Mouse (Mus musculus) midbrain, postnatal 0 days (tissue): Measurements from ENCODE around the gene As3mt. TPM values are rescaled to one million over a fixed set of nuclear protein-coding genes. Genes with fewer than 3 reads are reported as not detected.

ENCODE experiments used
- ATAC-seq: fragments of 200-750 bp; cut with Nextera tagmentation; 2 replicates; pipeline ENCODE4 v1.8.0; 2017; ENCODE audit warnings: moderate number of reproducible peaks, mild to moderate bottlenecking, moderate TSS enrichment, moderate library complexity; ENCODE audit not compliant: low FRiP score
- DNase-seq: peaks from one replicate; pipeline ENCODE4 v3.0.0-alpha.2; 2015; ENCODE audit warnings: low spot score
- H3K27ac ChIP-seq: fragments of 300-500 bp; sonication (generic); 2 replicates; pipeline ENCODE4 v1.5.1; 2014; ENCODE audit warnings: low read depth, mild to moderate bottlenecking, low read length, mixed read lengths
- H3K27me3 ChIP-seq: fragments of 300-500 bp; sonication (generic); 2 replicates; pipeline ENCODE4 v1.6.1; 2014; ENCODE audit warnings: low read length, control low read depth, mixed read lengths; ENCODE audit not compliant: insufficient read depth
- H3K36me3 ChIP-seq: fragments of 300-500 bp; sonication (generic); 2 replicates; pipeline ENCODE4 v1.6.1; 2014; ENCODE audit warnings: low read length, control low read depth, mixed read lengths; ENCODE audit not compliant: insufficient read depth
- H3K4me1 ChIP-seq: fragments of 300-500 bp; sonication (generic); 2 replicates; pipeline ENCODE4 v1.6.1; 2014; ENCODE audit warnings: mild to moderate bottlenecking, control low read depth, antibody characterized with exemption, low read length, mixed read lengths; ENCODE audit not compliant: insufficient read depth
- H3K4me2 ChIP-seq: fragments of 300-500 bp; sonication (generic); 2 replicates; pipeline ENCODE4 v1.6.1; 2014; ENCODE audit warnings: low read depth, mild to moderate bottlenecking, low read length, mixed read lengths; ENCODE audit not compliant: poor library complexity, severe bottlenecking
- H3K4me3 ChIP-seq: fragments of 300-500 bp; sonication (generic); 2 replicates; pipeline ENCODE4 v1.5.1; 2014; ENCODE audit warnings: low read depth, mild to moderate bottlenecking, low read length, moderate library complexity
- H3K9ac ChIP-seq: fragments of 300-500 bp; sonication (generic); replicated peaks from 2 replicates; pipeline ENCODE4 v1.6.1; 2014; ENCODE audit warnings: mild to moderate bottlenecking, low read length, moderate library complexity, mixed read lengths; ENCODE audit not compliant: poor library complexity, severe bottlenecking
- H3K9me3 ChIP-seq: fragments of 300-500 bp; sonication (generic); 2 replicates; pipeline ENCODE4 v1.6.1; 2016; ENCODE audit warnings: low read length, control low read depth
- CTCF ChIP-seq: IDR thresholded peaks from 2 replicates; pipeline ENCODE4 v1.5.1; 2016; ENCODE audit warnings: antibody characterized with exemption, mild to moderate bottlenecking
- WGBS: fragments of 180-500 bp; shearing (Covaris S2); extraction: QIAGEN DNeasy Blood & Tissue Kit; methylation state at CpG from one replicate; pipeline ENCODE4 v1.1.7; 2014; 5-methylcytosine and 5-hydroxymethylcytosine counted together
- polyA plus RNA-seq: library from polyadenylated mRNA; unstranded; fragments of >200 nt; fragmentation: Nextera tagmentation; extraction: Ambion mirVana; gene quantifications from 2 replicates; pipeline ENCODE4 v1.2.1, GENCODE M21; 2015
- total RNA-seq: library from RNA; depleted of rRNA; stranded (reverse); fragments of >200 nt; gene quantifications from 2 replicates; pipeline ENCODE4 v1.2.3, GENCODE M21; 2014; rRNA removed

Gene As3mt
- total and polyA plus RNA-seq, 2 experiments from 2014 or later: 21.3 to 36.4 TPM

DNA sequence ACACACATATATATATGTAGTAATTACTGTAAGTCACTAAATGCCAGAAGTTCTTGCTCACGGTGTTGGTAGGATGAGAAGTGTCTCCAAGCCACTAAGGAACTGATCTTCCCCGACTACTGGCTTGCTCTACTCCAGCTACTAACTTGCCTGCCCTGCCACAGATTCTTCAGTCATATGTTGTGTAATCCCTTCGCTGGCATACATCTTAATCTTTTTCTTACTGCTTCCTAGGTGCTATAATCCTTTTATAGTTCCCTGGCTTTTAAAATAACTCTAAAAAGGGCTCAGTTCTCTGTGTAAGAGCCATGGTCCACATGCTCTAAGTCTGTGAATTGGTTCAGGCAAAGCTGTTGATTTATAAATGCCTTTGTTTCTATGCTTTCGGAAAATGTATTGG, 78.4 kb downstream of the As3mt start:
- TF ChIP-seq CTCF: no peak

DNA sequence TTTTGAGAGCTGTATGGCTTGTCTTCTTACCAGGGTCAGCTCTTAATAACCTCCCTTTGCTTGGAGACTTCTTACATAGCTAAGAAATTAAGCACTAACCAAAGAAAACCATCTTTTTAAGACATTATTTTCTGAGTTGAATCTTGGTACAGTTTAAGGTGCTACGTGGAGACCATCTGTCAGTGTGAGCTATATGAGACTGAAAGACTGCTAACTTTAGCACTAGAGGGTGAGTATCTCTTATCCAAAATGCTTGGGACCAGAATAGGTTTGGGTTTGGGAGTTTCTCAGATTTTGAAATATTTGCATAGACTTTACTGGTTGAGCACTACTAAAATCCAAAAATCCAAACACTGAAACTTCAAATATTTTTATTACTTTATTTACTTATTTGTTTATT, 82.5 kb downstream of the As3mt start:
- 96% methylated on average over 1 of the region's 1 CpGs for WGBS
- no peak for TF ChIP-seq CTCF
- no peak for ATAC-seq

More for the DNA sequence above, 78.4 kb downstream of the As3mt start:
- H3K27ac ChIP-seq: no peak overlapping the region
- peaks cover 4% of the 10 kb centered on the region; the same call in 1 of the 2 replicates for H3K4me1 ChIP-seq
- 68% methylated on average over 4 of the region's 4 CpGs for WGBS
- H3K9ac ChIP-seq: no peak overlapping the region
- no peak for DNase-seq
- no peaks in the 10 kb centered on the region for H3K36me3 ChIP-seq
- H3K4me2 ChIP-seq: no peak overlapping the region
- H3K27me3 ChIP-seq: no peaks in the 10 kb centered on the region
- H3K9me3 ChIP-seq: no peaks in the 10 kb centered on the region
- H3K4me3 ChIP-seq: no peak overlapping the region
- ATAC-seq: no peak

More for the DNA sequence above, 82.5 kb downstream of the As3mt start:
- Histone ChIP-seq H3K27me3 (no peaks in the 10 kb centered on the region), H3K9ac (no peak overlapping the region), H3K27ac (no peak overlapping the region), H3K36me3 (no peaks in the 10 kb centered on the region), H3K4me3 (no peak overlapping the region), H3K9me3 (no peaks in the 10 kb centered on the region), H3K4me1 (peaks cover 1% of the 10 kb centered on the region; the same call in 1 of the 2 replicates), H3K4me2 (no peak overlapping the region)
- DNase-seq: no peak

Other genes starting within 250 kb of the As3mt start
- 96.6 and 103 TPM in 2 replicates for gene Trim8, start 205.8 kb upstream of the As3mt start, total RNA-seq
- gene Trim8, start 205.8 kb upstream of the As3mt start, polyA plus RNA-seq: 27.8 and 30.4 TPM in 2 replicates
- gene Arl3, start 134.3 kb upstream of the As3mt start, total RNA-seq: 94.5 and 109 TPM in 2 replicates
- 192 and 194 TPM in 2 replicates for gene Arl3, start 134.3 kb upstream of the As3mt start, polyA plus RNA-seq
- 5.9 and 6.0 TPM in 2 replicates for gene Sfxn2, start 134.1 kb upstream of the As3mt start, total RNA-seq
- 9.5 and 9.8 TPM in 2 replicates for gene Sfxn2, start 134.1 kb upstream of the As3mt start, polyA plus RNA-seq
- 44.2 and 44.8 TPM in 2 replicates for gene Wbp1l, start 108.4 kb upstream of the As3mt start, total RNA-seq
- 27.1 and 27.8 TPM in 2 replicates for gene Wbp1l, start 108.4 kb upstream of the As3mt start, polyA plus RNA-seq
- gene Cyp17a1, start 34.3 kb upstream of the As3mt start, total RNA-seq: not detected in 2 replicates
- not detected in 2 replicates for gene Cyp17a1, start 34.3 kb upstream of the As3mt start, polyA plus RNA-seq
- gene Borcs7, start 17.6 kb upstream of the As3mt start, total RNA-seq: 13.2 and 16.3 TPM in 2 replicates
- gene Borcs7, start 17.6 kb upstream of the As3mt start, polyA plus RNA-seq: 41.3 and 43.0 TPM in 2 replicates
- gene Cnnm2, start 54.1 kb downstream of the As3mt start, total RNA-seq: 26.1 and 37.5 TPM in 2 replicates
- gene Cnnm2, start 54.1 kb downstream of the As3mt start, polyA plus RNA-seq: 8.2 and 8.3 TPM in 2 replicates